Mouse (Mus musculus): ENCODE measurements at regions not wholly inside any gene's neighbourhood (a gene's known extent, or its start where the extent isn't known, plus 50 kb on each side); places are given as distances from the start of the nearest gene placed in this dataset.

- 62% methylated on average over 6 of the region's 6 CpGs for WGBS
- no peak for ATAC-seq
- Histone ChIP-seq H3K27me3 (no peaks in the 10 kb centered on the region), H3K9ac (no peak overlapping the region), H3K9me3 (replicated peaks) (no peaks in the 10 kb centered on the region), H3K4me3 (no peak overlapping the region), H3K4me1 (peaks cover 10% of the 10 kb centered on the region), H3K36me3 (ENCODE audit: poor library complexity, severe bottlenecking) (no peaks in the 10 kb centered on the region), H3K4me2 (no peak overlapping the region), H3K27ac (no peak overlapping the region)
Measured at GRCm38 (mm10) chr14:60439106-60439505, 66.0 kb downstream of the Amer2 start.

- Histone ChIP-seq H3K27me3 (no peaks in the 10 kb centered on the region), H3K4me2 (no peak overlapping the region), H3K4me1 (peaks cover 19% of the 10 kb centered on the region), H3K4me3 (no peak overlapping the region), H3K9me3 (replicated peaks) (no peaks in the 10 kb centered on the region), H3K36me3 (ENCODE audit: poor library complexity, severe bottlenecking) (no peaks in the 10 kb centered on the region), H3K27ac (no peak overlapping the region), H3K9ac (no peak overlapping the region)
- no peak for ATAC-seq
- 67% methylated on average over 7 of the region's 7 CpGs for WGBS
Measured at GRCm38 (mm10) chr14:60443821-60444551, 70.9 kb downstream of the Amer2 start.

- WGBS: 57% methylated on average over 3 of the region's 3 CpGs
- H3K36me3 ChIP-seq (ENCODE audit: poor library complexity, severe bottlenecking): no peaks in the 10 kb centered on the region
- no peak overlapping the region for H3K9ac ChIP-seq
- no peak overlapping the region for H3K4me2 ChIP-seq
- H3K27ac ChIP-seq: no peak overlapping the region
- no peaks in the 10 kb centered on the region for H3K27me3 ChIP-seq
- no peak overlapping the region for H3K4me3 ChIP-seq
- no peak for ATAC-seq
- no peaks in the 10 kb centered on the region for H3K9me3 ChIP-seq (replicated peaks)
- H3K4me1 ChIP-seq: peaks cover 19% of the 10 kb centered on the region
Measured at GRCm38 (mm10) chr14:60444552-60444937, 71.5 kb downstream of the Amer2 start.

- no peak overlapping the region for H3K4me3 ChIP-seq
- no peak for ATAC-seq
Measured at GRCm38 (mm10) chr14:60446037-60446436, 73.0 kb downstream of the Amer2 start.

GRCm38 (mm10) chr14:60451216-60451615 lies 78.2 kb downstream of the Amer2 start:
- H3K36me3 ChIP-seq (ENCODE audit: poor library complexity, severe bottlenecking): no peaks in the 10 kb centered on the region
- no peaks in the 10 kb centered on the region for H3K9me3 ChIP-seq (replicated peaks)
- H3K4me2 ChIP-seq: no peak overlapping the region
- H3K4me3 ChIP-seq: no peak overlapping the region
- 87% methylated on average over 9 of the region's 9 CpGs for WGBS
- H3K4me1 ChIP-seq: peaks cover 5% of the 10 kb centered on the region; the same call in 1 of the 2 replicates
- no peak overlapping the region for H3K27ac ChIP-seq
- no peaks in the 10 kb centered on the region for H3K27me3 ChIP-seq
- no peak overlapping the region for H3K9ac ChIP-seq
- ATAC-seq: no peak

More at GRCm38 (mm10) chr14:60446037-60446436, 73.0 kb downstream of the Amer2 start:
- Histone ChIP-seq H3K4me1 (peaks cover 24% of the 10 kb centered on the region), H3K4me2 (no peak overlapping the region), H3K9me3 (replicated peaks) (no peaks in the 10 kb centered on the region), H3K27ac (no peak overlapping the region), H3K9ac (no peak overlapping the region), H3K27me3 (no peaks in the 10 kb centered on the region), H3K36me3 (ENCODE audit: poor library complexity, severe bottlenecking) (no peaks in the 10 kb centered on the region)
- 39% methylated on average over 6 of the region's 6 CpGs for WGBS

- no peak overlapping the region for H3K27ac ChIP-seq
- no peak overlapping the region for H3K9ac ChIP-seq
- no peaks in the 10 kb centered on the region for H3K36me3 ChIP-seq (ENCODE audit: poor library complexity, severe bottlenecking)
- ATAC-seq: no peak
- no peak overlapping the region for H3K4me3 ChIP-seq
- H3K4me2 ChIP-seq: no peak overlapping the region
- WGBS: 83% methylated on average over 7 of the region's 7 CpGs
- peaks cover 4% of the 10 kb centered on the region; the same call in 1 of the 2 replicates for H3K4me1 ChIP-seq
- H3K27me3 ChIP-seq: no peaks in the 10 kb centered on the region
- no peaks in the 10 kb centered on the region for H3K9me3 ChIP-seq (replicated peaks)
Measured at GRCm38 (mm10) chr14:60451684-60452083, 78.6 kb downstream of the Amer2 start.

- Histone ChIP-seq H3K27ac (no peak overlapping the region), H3K27me3 (no peaks in the 10 kb centered on the region), H3K4me2 (no peak overlapping the region), H3K9ac (no peak overlapping the region), H3K4me3 (no peak overlapping the region), H3K36me3 (ENCODE audit: poor library complexity, severe bottlenecking) (no peaks in the 10 kb centered on the region), H3K4me1 (no peaks in the 10 kb centered on the region), H3K9me3 (replicated peaks) (no peaks in the 10 kb centered on the region)
- 49% methylated on average over 9 of the region's 9 CpGs for WGBS
- ATAC-seq: no peak
Measured at GRCm38 (mm10) chr14:60456767-60457166, 83.7 kb downstream of the Amer2 start.

GRCm38 (mm10) chr14:60484996-60485888 lies 112.2 kb downstream of the Amer2 start:
- peaks cover 28% of the 10 kb centered on the region for H3K4me1 ChIP-seq
- H3K36me3 ChIP-seq (ENCODE audit: poor library complexity, severe bottlenecking): no peaks in the 10 kb centered on the region
- peak; percentile 94 for ATAC-seq
- peak overlapping the region; percentile 54 for H3K27ac ChIP-seq
- H3K4me2 ChIP-seq: peak overlapping the region; percentile 88
- no peaks in the 10 kb centered on the region for H3K9me3 ChIP-seq (replicated peaks)
- no peaks in the 10 kb centered on the region for H3K27me3 ChIP-seq
- peak overlapping the region; percentile 47 for H3K4me3 ChIP-seq
- WGBS: under 1% methylated on average over 38 of the region's 38 CpGs
- peak overlapping the region; percentile 60 for H3K9ac ChIP-seq

GRCm38 (mm10) chr14:60485889-60486274 lies 112.8 kb downstream of the Amer2 start:
- H3K4me3 ChIP-seq: peak overlapping the region; percentile 47
- WGBS: under 1% methylated on average over 5 of the region's 5 CpGs
- no peaks in the 10 kb centered on the region for H3K9me3 ChIP-seq (replicated peaks)
- H3K27me3 ChIP-seq: no peaks in the 10 kb centered on the region
- H3K36me3 ChIP-seq (ENCODE audit: poor library complexity, severe bottlenecking): no peaks in the 10 kb centered on the region
- no peak overlapping the region; the same call in 1 of the 2 replicates for H3K27ac ChIP-seq
- peaks cover 28% of the 10 kb centered on the region for H3K4me1 ChIP-seq
- H3K9ac ChIP-seq: peak overlapping the region; percentile 60; the same call in 1 of the 2 replicates
- ATAC-seq: peak; percentile 77
- H3K4me2 ChIP-seq: peak overlapping the region; percentile 88

GRCm38 (mm10) chr14:60486278-60486935 lies 113.3 kb downstream of the Amer2 start:
- Histone ChIP-seq H3K27me3 (no peaks in the 10 kb centered on the region), H3K4me2 (peak overlapping the region; percentile 88), H3K36me3 (ENCODE audit: poor library complexity, severe bottlenecking) (no peaks in the 10 kb centered on the region), H3K4me3 (no peak overlapping the region), H3K27ac (no peak overlapping the region), H3K4me1 (peaks cover 28% of the 10 kb centered on the region), H3K9ac (no peak overlapping the region), H3K9me3 (replicated peaks) (no peaks in the 10 kb centered on the region)
- 5% methylated on average over 9 of the region's 9 CpGs for WGBS
- no peak for ATAC-seq

- H3K9me3 ChIP-seq (replicated peaks): no peaks in the 10 kb centered on the region
- peaks cover 28% of the 10 kb centered on the region for H3K4me1 ChIP-seq
- H3K36me3 ChIP-seq (ENCODE audit: poor library complexity, severe bottlenecking): no peaks in the 10 kb centered on the region
- no peaks in the 10 kb centered on the region for H3K27me3 ChIP-seq
- no peak overlapping the region for H3K27ac ChIP-seq
- no peak for ATAC-seq
- 94% methylated on average over 4 of the region's 4 CpGs for WGBS
- no peak overlapping the region for H3K4me2 ChIP-seq
- no peak overlapping the region for H3K9ac ChIP-seq
- no peak overlapping the region for H3K4me3 ChIP-seq
Measured at GRCm38 (mm10) chr14:60489111-60489510, 116.1 kb downstream of the Amer2 start.

GRCm38 (mm10) chr14:60490886-60491285 lies 117.8 kb downstream of the Amer2 start:
- H3K27me3 ChIP-seq: no peaks in the 10 kb centered on the region
- no peaks in the 10 kb centered on the region for H3K36me3 ChIP-seq (ENCODE audit: poor library complexity, severe bottlenecking)
- no peak overlapping the region for H3K27ac ChIP-seq
- H3K9ac ChIP-seq: no peak overlapping the region
- no peak overlapping the region for H3K4me2 ChIP-seq
- 92% methylated on average over 2 of the region's 2 CpGs for WGBS
- no peak overlapping the region for H3K4me3 ChIP-seq
- H3K4me1 ChIP-seq: peaks cover 12% of the 10 kb centered on the region
- no peaks in the 10 kb centered on the region for H3K9me3 ChIP-seq (replicated peaks)
- no peak for ATAC-seq

Measured in forebrain, embryonic 13.5 days (tissue).